Mouse (Mus musculus): Measurements from ENCODE around the gene Exoc6. TPM values are rescaled to one million over a fixed set of nuclear protein-coding genes. Genes with fewer than 3 reads are reported as not detected.

The Exoc6 gene
- polyA plus RNA-seq, 1 experiment from 2014 or later: 23.3 TPM

GRCm38 (mm10) chr19:37585210-37585609, 35.0 kb downstream of the Exoc6 start:
- no peak for ATAC-seq
- TF ChIP-seq CTCF (IDR thresholded peaks at IDR 0.05; ENCODE audit: low read depth): no peak

GRCm38 (mm10) chr19:37585684-37586083, 35.5 kb downstream of the Exoc6 start:
- 50% methylated on average over 8 of the region's 8 CpGs for whole genome bisulfite sequencing
- Histone ChIP-seq H3K36me3 (ENCODE audit: control insufficient read depth, insufficient read depth) (peaks cover 24% of the 10 kb centered on the region), H3K4me2 (replicated peaks; ENCODE audit: low read depth) (no peak overlapping the region), H3K27me3 (replicated peaks; ENCODE audit: control insufficient read depth, insufficient read depth, low read length) (no peaks in the 10 kb centered on the region), H3K9ac (ENCODE audit: low read depth, low read length) (no peak overlapping the region), H3K9me3 (ENCODE audit: control insufficient read depth) (no peaks in the 10 kb centered on the region), H3K4me3 (ENCODE audit: low read depth, low read length) (no peak overlapping the region), H3K4me1 (replicated peaks; ENCODE audit: control insufficient read depth, insufficient read depth, low read length) (no peaks in the 10 kb centered on the region), H3K27ac (ENCODE audit: low read depth, low read length) (no peak overlapping the region)
- no peak for TF ChIP-seq CTCF (IDR thresholded peaks at IDR 0.05; ENCODE audit: low read depth)
- no peak for ATAC-seq

More at GRCm38 (mm10) chr19:37585210-37585609, 35.0 kb downstream of the Exoc6 start:
- H3K4me1 ChIP-seq (replicated peaks; ENCODE audit: control insufficient read depth, insufficient read depth, low read length): no peaks in the 10 kb centered on the region
- no peaks in the 10 kb centered on the region for H3K9me3 ChIP-seq (ENCODE audit: control insufficient read depth)
- WGBS: 47% methylated on average over 14 of the region's 14 CpGs
- H3K9ac ChIP-seq (ENCODE audit: low read depth, low read length): no peak overlapping the region
- H3K4me2 ChIP-seq (replicated peaks; ENCODE audit: low read depth): no peak overlapping the region
- H3K27ac ChIP-seq (ENCODE audit: low read depth, low read length): no peak overlapping the region
- H3K27me3 ChIP-seq (replicated peaks; ENCODE audit: control insufficient read depth, insufficient read depth, low read length): no peaks in the 10 kb centered on the region
- no peak overlapping the region for H3K4me3 ChIP-seq (ENCODE audit: low read depth, low read length)
- H3K36me3 ChIP-seq (ENCODE audit: control insufficient read depth, insufficient read depth): peaks cover 21% of the 10 kb centered on the region

- ATAC-seq: no peak
- 94% methylated on average over 7 of the region's 7 CpGs for WGBS
- TF ChIP-seq CTCF (IDR thresholded peaks at IDR 0.05; ENCODE audit: low read depth): no peak
- no peak overlapping the region for H3K4me2 ChIP-seq (replicated peaks; ENCODE audit: low read depth)
- H3K4me3 ChIP-seq (ENCODE audit: low read depth, low read length): no peak overlapping the region
- H3K9ac ChIP-seq (ENCODE audit: low read depth, low read length): no peak overlapping the region
- no peaks in the 10 kb centered on the region for H3K9me3 ChIP-seq (ENCODE audit: control insufficient read depth)
- H3K36me3 ChIP-seq (ENCODE audit: control insufficient read depth, insufficient read depth): peaks cover 41% of the 10 kb centered on the region
- no peaks in the 10 kb centered on the region for H3K4me1 ChIP-seq (replicated peaks; ENCODE audit: control insufficient read depth, insufficient read depth, low read length)
- H3K27ac ChIP-seq (ENCODE audit: low read depth, low read length): no peak overlapping the region
- no peaks in the 10 kb centered on the region for H3K27me3 ChIP-seq (replicated peaks; ENCODE audit: control insufficient read depth, insufficient read depth, low read length)
Measured at GRCm38 (mm10) chr19:37590544-37590943, 40.3 kb downstream of the Exoc6 start.

- no peaks in the 10 kb centered on the region for H3K4me1 ChIP-seq (replicated peaks; ENCODE audit: control insufficient read depth, insufficient read depth, low read length)
- no peaks in the 10 kb centered on the region for H3K27me3 ChIP-seq (replicated peaks; ENCODE audit: control insufficient read depth, insufficient read depth, low read length)
- WGBS: 37% methylated on average over 22 of the region's 22 CpGs
- peaks cover 47% of the 10 kb centered on the region for H3K36me3 ChIP-seq (ENCODE audit: control insufficient read depth, insufficient read depth)
- TF ChIP-seq CTCF (IDR thresholded peaks at IDR 0.05; ENCODE audit: low read depth): peak; percentile 67
- no peak overlapping the region for H3K4me3 ChIP-seq (ENCODE audit: low read depth, low read length)
- no peak overlapping the region for H3K27ac ChIP-seq (ENCODE audit: low read depth, low read length)
- H3K9me3 ChIP-seq (ENCODE audit: control insufficient read depth): no peaks in the 10 kb centered on the region
- H3K9ac ChIP-seq (ENCODE audit: low read depth, low read length): no peak overlapping the region
- peak overlapping the region; percentile 30; the same call in 1 of the 2 replicates for H3K4me2 ChIP-seq (replicated peaks; ENCODE audit: low read depth)
- ATAC-seq: no peak
Measured at GRCm38 (mm10) chr19:37601968-37602848, 52.0 kb downstream of the Exoc6 start.

GRCm38 (mm10) chr19:37609991-37610390, 59.8 kb downstream of the Exoc6 start:
- Histone ChIP-seq H3K27ac (ENCODE audit: low read depth, low read length) (no peak overlapping the region), H3K9me3 (ENCODE audit: control insufficient read depth) (no peaks in the 10 kb centered on the region), H3K9ac (ENCODE audit: low read depth, low read length) (no peak overlapping the region), H3K36me3 (ENCODE audit: control insufficient read depth, insufficient read depth) (peaks cover 30% of the 10 kb centered on the region; the same call in 1 of the 2 replicates), H3K27me3 (replicated peaks; ENCODE audit: control insufficient read depth, insufficient read depth, low read length) (no peaks in the 10 kb centered on the region), H3K4me1 (replicated peaks; ENCODE audit: control insufficient read depth, insufficient read depth, low read length) (no peaks in the 10 kb centered on the region), H3K4me3 (ENCODE audit: low read depth, low read length) (no peak overlapping the region), H3K4me2 (replicated peaks; ENCODE audit: low read depth) (no peak overlapping the region)
- WGBS: 80% methylated on average over 7 of the region's 7 CpGs
- ATAC-seq: no peak
- TF ChIP-seq CTCF (IDR thresholded peaks at IDR 0.05; ENCODE audit: low read depth): no peak

- no peak overlapping the region for H3K9ac ChIP-seq (ENCODE audit: low read depth, low read length)
- ATAC-seq: no peak
Measured at GRCm38 (mm10) chr19:37612893-37613292, 62.7 kb downstream of the Exoc6 start.

More at GRCm38 (mm10) chr19:37612893-37613292, 62.7 kb downstream of the Exoc6 start:
- H3K27ac ChIP-seq (ENCODE audit: low read depth, low read length): no peak overlapping the region
- H3K4me1 ChIP-seq (replicated peaks; ENCODE audit: control insufficient read depth, insufficient read depth, low read length): no peaks in the 10 kb centered on the region
- H3K4me2 ChIP-seq (replicated peaks; ENCODE audit: low read depth): no peak overlapping the region
- no peaks in the 10 kb centered on the region for H3K9me3 ChIP-seq (ENCODE audit: control insufficient read depth)
- no peak overlapping the region for H3K4me3 ChIP-seq (ENCODE audit: low read depth, low read length)
- no peak for TF ChIP-seq CTCF (IDR thresholded peaks at IDR 0.05; ENCODE audit: low read depth)
- peaks cover 23% of the 10 kb centered on the region; the same call in 1 of the 2 replicates for H3K36me3 ChIP-seq (ENCODE audit: control insufficient read depth, insufficient read depth)
- no peaks in the 10 kb centered on the region for H3K27me3 ChIP-seq (replicated peaks; ENCODE audit: control insufficient read depth, insufficient read depth, low read length)
- WGBS: 65% methylated on average over 7 of the region's 7 CpGs

Data from intestine, postnatal 0 days (tissue).